Mouse (Mus musculus): ENCODE measurements around the gene Mrps31.

DNA sequence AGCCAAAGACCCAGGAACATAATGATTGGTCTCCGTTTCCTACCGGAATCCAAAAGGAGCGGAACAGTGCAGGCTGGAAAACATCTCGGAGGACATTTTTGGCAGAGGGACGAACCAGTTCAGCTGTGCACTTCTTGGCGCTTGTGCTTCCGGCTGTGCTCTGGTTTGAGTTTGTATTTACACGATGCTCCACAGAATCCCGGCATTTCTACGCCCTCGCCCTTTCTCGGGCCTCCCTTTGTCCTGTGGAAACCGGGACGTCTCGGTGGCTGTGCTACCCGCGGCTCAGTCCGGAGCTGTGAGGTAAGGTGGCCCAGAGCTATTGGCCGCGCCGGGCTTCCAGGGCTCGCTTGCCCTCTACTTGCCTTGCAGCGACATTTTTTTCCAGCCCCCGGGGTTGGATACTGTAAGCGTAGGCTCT is at the start of gene Mrps31:
- TF ChIP-seq POLR2A (IDR thresholded peaks at IDR 0.05; ENCODE audit: low read depth, low read length) (peak; percentile 79), ELF1 (IDR thresholded peaks at IDR 0.05; ENCODE audit: low read depth, low read length) (peak; percentile 75), ZC3H11A (IDR thresholded peaks at IDR 0.05; ENCODE audit: low read depth, low read length) (no peak), SIN3A (IDR thresholded peaks at IDR 0.05; ENCODE audit: low read length) (peak; percentile 98), CTCF (conservative IDR thresholded peaks at IDR 0.05 in 1 of 2, IDR thresholded peaks at IDR 0.05 in 1 of 2; ENCODE audit: low read depth in 2 of 2, low read length in 2 of 2) (no peak), POLR2AphosphoS2 (IDR thresholded peaks at IDR 0.05; ENCODE audit: low read depth, low read length) (no peak), MAX (IDR thresholded peaks at IDR 0.05; ENCODE audit: low read length) (peak; percentile 1), USF1 (IDR thresholded peaks at IDR 0.05; ENCODE audit: low read depth, low read length) (no peak), EP300 (IDR thresholded peaks at IDR 0.05; ENCODE audit: low read length) (no peak), MYC (IDR thresholded peaks at IDR 0.05; ENCODE audit: low read depth, low read length) (peak; percentile 66; the same call in 1 of the 2 replicates), ZNF384 (IDR thresholded peaks at IDR 0.05; ENCODE audit: low read depth, low read length) (no peak)
